In genomic region chr2:122152850-122153249, GRCm38 (mm10) we compare ENCODE assay signal across 30 mouse cellular contexts. TPM values are rescaled to one million over a fixed set of nuclear protein-coding genes. Genes with fewer than 3 reads are reported as not detected.
"Had no signal": no experiment of that assay in that cellular context is flagged by ENCODE, and none has a peak within 500 bp of the region (broad histone marks: within the 10 kb centered on the region; RNA-seq: fewer than 3 reads in every experiment).

No protein-coding gene starts in this region.

- H3K4me2 ChIP-seq: kidney, embryonic 15.5 days; limb, embryonic 12.5 days; limb, embryonic 15.5 days; lung, embryonic 14.5 days; midbrain, embryonic 13.5 days; neural tube, embryonic 13.5 days; stomach, embryonic 15.5 days had no signal

- DNase-seq: kidney, adult 11 months; kidney, adult 8-10 months; kidney, postnatal 10 days; kidney, postnatal 36 days; layer of hippocampus, postnatal 36 days; lung, embryonic 14.5 days; retina, postnatal 1 day; right cerebral cortex, postnatal 25 days; spleen, adult 18-20 months; thymus, postnatal 25 days had no signal

- H3K27me3 ChIP-seq: kidney, embryonic 15.5 days; limb, embryonic 12.5 days; limb, embryonic 15.5 days; megakaryocyte, embryonic 14.5 days; midbrain, embryonic 13.5 days; neural tube, embryonic 13.5 days; stomach, embryonic 15.5 days had no signal

- H3K9ac ChIP-seq: kidney, embryonic 15.5 days; limb, embryonic 12.5 days; limb, embryonic 15.5 days; liver, embryonic 14.5 days; lung, embryonic 14.5 days; midbrain, embryonic 13.5 days; neural tube, embryonic 13.5 days; stomach, embryonic 15.5 days had no signal

- H3K27ac ChIP-seq: kidney, embryonic 15.5 days; left cerebral cortex, adult 2 months; limb, embryonic 12.5 days; limb, embryonic 15.5 days; liver, embryonic 14.5 days; midbrain, embryonic 10.5 days; midbrain, embryonic 13.5 days; neural tube, embryonic 13.5 days; stomach, embryonic 15.5 days had no signal

- H3K9me3 ChIP-seq: kidney, embryonic 15.5 days; limb, embryonic 12.5 days; limb, embryonic 15.5 days; megakaryocyte, embryonic 14.5 days; midbrain, embryonic 10.5 days; midbrain, embryonic 13.5 days; neural tube, embryonic 13.5 days; stomach, embryonic 15.5 days had no signal

- H3K4me1 ChIP-seq: kidney, embryonic 15.5 days; limb, embryonic 12.5 days; midbrain, embryonic 13.5 days had no signal

- ATAC-seq: lung, postnatal 0 days; midbrain, embryonic 13.5 days; midbrain, embryonic 16.5 days had no signal

- H3K36me3 ChIP-seq: midbrain, embryonic 13.5 days; neural tube, embryonic 13.5 days; stomach, embryonic 15.5 days had no signal

- H3K4me3 ChIP-seq: kidney, embryonic 15.5 days; left cerebral cortex, adult 2 months; limb, embryonic 12.5 days; limb, embryonic 15.5 days; megakaryocyte, embryonic 14.5 days; midbrain, embryonic 10.5 days; midbrain, embryonic 13.5 days; myocyte; neural tube, embryonic 13.5 days; stomach, embryonic 15.5 days had no signal

RNA-seq across cellular contexts. Expression of gene Trim69, which starts 7.7 kb away (rescaled TPM):
- total RNA-seq: layer of hippocampus, adult 8-10 months; layer of hippocampus, postnatal 10 days; layer of hippocampus, postnatal 36 days; left cerebral cortex, adult 2 months; left cerebral cortex, postnatal 10 days; left cerebral cortex, postnatal 36 days; monocyte, adult 5-6 weeks; neutrophil, adult 5-6 weeks had no signal
- polyA plus RNA-seq: kidney, embryonic 15.5 days; limb, embryonic 12.5 days; lung, embryonic 14.5 days; lung, postnatal 0 days; midbrain, embryonic 10.5 days; midbrain, embryonic 13.5 days; midbrain, embryonic 16.5 days; neural tube, embryonic 13.5 days; stomach, embryonic 15.5 days had no signal

RNA-seq across cellular contexts. Expression of gene Patl2, which starts 33.1 kb away (rescaled TPM):
- total RNA-seq: layer of hippocampus, postnatal 10 days; left cerebral cortex, adult 2 months; left cerebral cortex, postnatal 36 days; monocyte, adult 5-6 weeks; neutrophil, adult 5-6 weeks had no signal
- polyA plus RNA-seq: kidney, embryonic 15.5 days; limb, embryonic 12.5 days; limb, embryonic 15.5 days; lung, embryonic 14.5 days; lung, postnatal 0 days; midbrain, embryonic 10.5 days; midbrain, embryonic 13.5 days; midbrain, embryonic 16.5 days; neural tube, embryonic 13.5 days; stomach, embryonic 15.5 days had no signal

RNA-seq across cellular contexts. Expression of gene Terb2, which starts 33.2 kb away (rescaled TPM):
- total RNA-seq: layer of hippocampus, adult 8-10 months; layer of hippocampus, postnatal 10 days; layer of hippocampus, postnatal 36 days; left cerebral cortex, adult 2 months; left cerebral cortex, postnatal 10 days; left cerebral cortex, postnatal 36 days; neutrophil, adult 5-6 weeks had no signal
- polyA plus RNA-seq: kidney, embryonic 15.5 days; limb, embryonic 12.5 days; limb, embryonic 15.5 days; liver, embryonic 14.5 days; lung, embryonic 14.5 days; lung, postnatal 0 days; midbrain, embryonic 10.5 days; midbrain, embryonic 13.5 days; midbrain, embryonic 16.5 days; myocyte; neural tube, embryonic 13.5 days; stomach, embryonic 15.5 days; thymus, postnatal 0 days had no signal
